Mouse (Mus musculus) layer of hippocampus, adult 18-20 months (tissue): ENCODE results near the gene Wdpcp. TPM values are rescaled to one million over a fixed set of nuclear protein-coding genes. Genes with fewer than 3 reads are reported as not detected.
"Not testable (repeated sequence)": the region's sequence is repeated elsewhere in the genome, so short reads cannot be mapped to it uniquely, and the experiment has no call there.

Experiments
- DNase-seq, 2 experiments: peaks; one replicate each; pipeline ENCODE4 v3.0.0; 2022; ENCODE audit warnings: low spot score in 2 of 2
- long read RNA-seq: library from polyadenylated mRNA; stranded (forward); transcript quantifications from one replicate; pipeline ENCODE4 v2.0.0, GENCODE M21; 2021
- total RNA-seq, 2 experiments: library from RNA; stranded (reverse); gene quantifications; 2 replicates each; pipeline ENCODE4 v1.2.3; 2021

Wdpcp gene
- total RNA-seq, result 10 to 100 TPM; 10.9 to 11.2 TPM
- long read RNA-seq, transcript Wdpcp-201 (18 exons, 2,792 nt), result major isoform, 7 of 14 reads
- long read RNA-seq, partial matches to known transcripts, result 1 of 14 reads
- long read RNA-seq, other reads (novel, unspliced or antisense), result 6 of 14 reads

GRCm38 (mm10) chr11:21571700-21572381, at the start of gene Wdpcp, which contains the start of gene Mdh1:
Gene Wdpcp (plus strand): TSS chr11:21572235.
Gene Mdh1 (minus strand): TSS chr11:21572367.
- DNase-seq, result peak; percentile 98

- DNase-seq, result no peak
Measured at GRCm38 (mm10) chr11:21528676-21529394, 43.2 kb upstream of the Wdpcp start.

- DNase-seq, result not testable (repeated sequence)
Measured at GRCm38 (mm10) chr11:21530856-21531255, 41.2 kb upstream of the Wdpcp start.

GRCm38 (mm10) chr11:21540072-21540471, 32.0 kb upstream of the Wdpcp start:
- no peak for DNase-seq

GRCm38 (mm10) chr11:21540622-21541021, 31.4 kb upstream of the Wdpcp start:
- DNase-seq, result no peak

- DNase-seq, result no peak
Measured at GRCm38 (mm10) chr11:21542731-21543130, 29.3 kb upstream of the Wdpcp start.

GRCm38 (mm10) chr11:21545021-21545420, 27.0 kb upstream of the Wdpcp start:
- peak; percentile 14 to 67 for DNase-seq

- DNase-seq, result no peak
Measured at GRCm38 (mm10) chr11:21545951-21546350, 26.1 kb upstream of the Wdpcp start.

- no peak for DNase-seq
Measured at GRCm38 (mm10) chr11:21546671-21547070, 25.4 kb upstream of the Wdpcp start.

GRCm38 (mm10) chr11:21547518-21547917, 24.5 kb upstream of the Wdpcp start:
- DNase-seq, result no peak

GRCm38 (mm10) chr11:21549052-21549451, 23.0 kb upstream of the Wdpcp start:
- DNase-seq, result no peak

GRCm38 (mm10) chr11:21549754-21550153, 22.3 kb upstream of the Wdpcp start:
- no peak for DNase-seq

- DNase-seq, result no peak
Measured at GRCm38 (mm10) chr11:21550222-21551173, 21.5 kb upstream of the Wdpcp start.

- no peak for DNase-seq
Measured at GRCm38 (mm10) chr11:21552049-21552448, 20.0 kb upstream of the Wdpcp start.

GRCm38 (mm10) chr11:21559727-21560126, 12.3 kb upstream of the Wdpcp start:
- no peak for DNase-seq

GRCm38 (mm10) chr11:21561347-21561746, 10.7 kb upstream of the Wdpcp start:
- no peak for DNase-seq

- no peak for DNase-seq
Measured at GRCm38 (mm10) chr11:21563617-21564325, 8.3 kb upstream of the Wdpcp start.

- no peak for DNase-seq
Measured at GRCm38 (mm10) chr11:21564681-21565405, 7.2 kb upstream of the Wdpcp start.

- no peak for DNase-seq
Measured at GRCm38 (mm10) chr11:21566934-21567333, 5.1 kb upstream of the Wdpcp start.

GRCm38 (mm10) chr11:21567733-21568132, 4.3 kb upstream of the Wdpcp start:
- no peak for DNase-seq
